Mouse (Mus musculus) midbrain, postnatal 0 days (tissue): ENCODE data around the gene S100a16. TPM values are rescaled to one million over a fixed set of nuclear protein-coding genes. Genes with fewer than 3 reads are reported as not detected.
A peak's percentile ranks its signal among the peaks of the same experiment; 100 is the strongest.

Experiments
- ATAC-seq: fragments of 200-750 bp; cut with Nextera tagmentation; 2 replicates; pipeline ENCODE4 v1.8.0; 2017; ENCODE audit warnings: moderate number of reproducible peaks, mild to moderate bottlenecking, moderate TSS enrichment, moderate library complexity; ENCODE audit not compliant: low FRiP score
- DNase-seq: peaks from one replicate; pipeline ENCODE4 v3.0.0-alpha.2; 2015; ENCODE audit warnings: low spot score
- H3K27ac ChIP-seq: fragments of 300-500 bp; sonication (generic); 2 replicates; pipeline ENCODE4 v1.5.1; 2014; ENCODE audit warnings: low read depth, mild to moderate bottlenecking, low read length, mixed read lengths
- H3K27me3 ChIP-seq: fragments of 300-500 bp; sonication (generic); 2 replicates; pipeline ENCODE4 v1.6.1; 2014; ENCODE audit warnings: low read length, control low read depth, mixed read lengths; ENCODE audit not compliant: insufficient read depth
- H3K36me3 ChIP-seq: fragments of 300-500 bp; sonication (generic); 2 replicates; pipeline ENCODE4 v1.6.1; 2014; ENCODE audit warnings: low read length, control low read depth, mixed read lengths; ENCODE audit not compliant: insufficient read depth
- H3K4me1 ChIP-seq: fragments of 300-500 bp; sonication (generic); 2 replicates; pipeline ENCODE4 v1.6.1; 2014; ENCODE audit warnings: mild to moderate bottlenecking, control low read depth, antibody characterized with exemption, low read length, mixed read lengths; ENCODE audit not compliant: insufficient read depth
- H3K4me2 ChIP-seq: fragments of 300-500 bp; sonication (generic); 2 replicates; pipeline ENCODE4 v1.6.1; 2014; ENCODE audit warnings: low read depth, mild to moderate bottlenecking, low read length, mixed read lengths; ENCODE audit not compliant: poor library complexity, severe bottlenecking
- H3K4me3 ChIP-seq: fragments of 300-500 bp; sonication (generic); 2 replicates; pipeline ENCODE4 v1.5.1; 2014; ENCODE audit warnings: low read depth, mild to moderate bottlenecking, low read length, moderate library complexity
- H3K9ac ChIP-seq: fragments of 300-500 bp; sonication (generic); replicated peaks from 2 replicates; pipeline ENCODE4 v1.6.1; 2014; ENCODE audit warnings: mild to moderate bottlenecking, low read length, moderate library complexity, mixed read lengths; ENCODE audit not compliant: poor library complexity, severe bottlenecking
- H3K9me3 ChIP-seq: fragments of 300-500 bp; sonication (generic); 2 replicates; pipeline ENCODE4 v1.6.1; 2016; ENCODE audit warnings: low read length, control low read depth
- CTCF ChIP-seq: IDR thresholded peaks from 2 replicates; pipeline ENCODE4 v1.5.1; 2016; ENCODE audit warnings: antibody characterized with exemption, mild to moderate bottlenecking
- WGBS: fragments of 180-500 bp; shearing (Covaris S2); extraction: QIAGEN DNeasy Blood & Tissue Kit; methylation state at CpG from one replicate; pipeline ENCODE4 v1.1.7; 2014; 5-methylcytosine and 5-hydroxymethylcytosine counted together
- polyA plus RNA-seq: library from polyadenylated mRNA; unstranded; fragments of >200 nt; fragmentation: Nextera tagmentation; extraction: Ambion mirVana; gene quantifications from 2 replicates; pipeline ENCODE4 v1.2.1, GENCODE M21; 2015
- total RNA-seq: library from RNA; depleted of rRNA; stranded (reverse); fragments of >200 nt; gene quantifications from 2 replicates; pipeline ENCODE4 v1.2.3, GENCODE M21; 2014

S100a16 gene
- total and polyA plus RNA-seq, 2 experiments from 2014 or later: 65.5 to 76.1 TPM

DNA sequence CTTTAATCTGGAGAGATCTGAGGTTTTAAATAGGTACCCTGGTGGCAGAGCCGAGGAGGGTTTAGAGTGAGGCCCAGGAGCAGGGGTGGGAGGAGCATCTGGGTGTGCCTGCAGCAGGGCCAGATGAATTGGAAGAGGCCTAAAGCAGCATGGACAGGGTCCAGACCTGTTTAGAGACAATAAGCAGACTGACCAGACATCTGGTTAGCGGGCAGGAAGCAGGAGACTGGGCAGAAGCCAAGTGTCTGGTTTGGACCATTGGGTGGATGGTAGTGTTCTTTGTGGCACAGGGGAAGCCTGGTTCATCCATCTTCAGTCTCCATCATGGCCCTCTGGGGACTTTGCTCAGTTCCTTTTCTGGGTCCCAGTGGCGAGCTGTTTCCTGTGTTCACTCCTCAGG is 46.8 kb downstream of the S100a16 start:
- H3K4me3 ChIP-seq: no peak overlapping the region
- H3K4me1 ChIP-seq: no peaks in the 10 kb centered on the region
- H3K27ac ChIP-seq: no peak overlapping the region
- DNase-seq (peak; percentile 32), ATAC-seq (no peak)
- H3K9ac ChIP-seq: no peak overlapping the region
- H3K4me2 ChIP-seq: no peak overlapping the region
- TF ChIP-seq CTCF: no peak
- 43% methylated on average over 3 of the region's 3 CpGs for WGBS
- H3K27me3 ChIP-seq: no peaks in the 10 kb centered on the region
- no peaks in the 10 kb centered on the region for H3K36me3 ChIP-seq
- H3K9me3 ChIP-seq: no peaks in the 10 kb centered on the region

DNA sequence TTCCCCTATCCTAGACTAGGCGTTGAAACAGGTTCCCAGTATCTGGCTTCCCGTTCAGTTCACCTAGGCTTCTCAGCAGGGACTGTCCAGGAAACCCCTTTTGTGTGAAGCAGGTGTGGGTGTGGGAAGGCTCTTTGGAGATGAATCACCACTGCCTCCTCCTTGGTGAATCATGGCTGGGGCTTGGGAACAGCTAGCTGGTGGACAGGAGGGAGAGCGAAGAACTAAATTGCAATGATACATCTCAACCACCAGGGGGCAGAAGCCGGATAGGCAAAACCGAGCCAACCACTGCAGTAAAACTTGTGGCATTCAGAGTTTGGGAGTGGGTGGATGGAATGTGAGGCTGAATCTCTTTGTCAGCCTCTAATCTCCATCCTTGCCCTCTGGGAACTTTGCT is 48.5 kb downstream of the S100a16 start:
- no peak overlapping the region for H3K4me3 ChIP-seq
- no peaks in the 10 kb centered on the region for H3K4me1 ChIP-seq
- H3K27ac ChIP-seq: no peak overlapping the region
- H3K4me2 ChIP-seq: no peak overlapping the region
- H3K9me3 ChIP-seq: no peaks in the 10 kb centered on the region
- ATAC-seq (no peak), DNase-seq (peak; percentile 69)
- H3K9ac ChIP-seq: no peak overlapping the region
- 30% methylated on average over 5 of the region's 5 CpGs for WGBS
- TF ChIP-seq CTCF: peak; percentile 85
- H3K36me3 ChIP-seq: no peaks in the 10 kb centered on the region
- H3K27me3 ChIP-seq: no peaks in the 10 kb centered on the region

DNA sequence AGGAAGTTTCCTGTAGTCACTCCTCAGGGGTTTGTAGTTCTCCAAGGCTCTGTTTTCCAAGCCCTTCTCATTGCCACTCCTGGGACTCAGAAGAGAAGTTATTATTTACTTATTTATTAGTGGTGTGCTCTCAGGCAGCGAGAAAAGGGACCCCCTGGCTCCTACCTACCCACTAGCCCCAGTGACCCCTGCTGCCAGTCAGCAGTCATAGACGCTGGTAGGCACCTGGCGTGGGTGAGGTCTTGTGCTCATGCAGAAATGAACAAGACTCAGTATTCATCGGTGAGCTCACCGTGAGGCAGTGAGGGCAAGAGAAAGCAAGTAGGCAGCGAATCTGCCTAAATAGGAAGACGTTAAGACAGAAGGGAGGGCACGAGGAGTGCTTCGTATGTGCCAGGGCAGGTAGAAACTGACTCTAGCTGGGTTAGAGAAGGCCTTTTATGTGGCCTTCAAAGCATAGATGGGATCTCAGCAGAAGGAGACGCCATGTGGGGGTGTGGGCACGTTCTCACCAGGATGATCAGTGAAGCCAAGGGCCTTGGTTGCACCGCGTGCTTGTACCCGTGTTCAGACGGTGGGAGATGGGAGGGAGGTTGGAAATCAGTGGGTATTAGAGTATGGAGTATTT is 49.1 kb downstream of the S100a16 start:
- no peaks in the 10 kb centered on the region for H3K27me3 ChIP-seq
- no peak overlapping the region for H3K4me3 ChIP-seq
- H3K36me3 ChIP-seq: no peaks in the 10 kb centered on the region
- no peak for TF ChIP-seq CTCF
- H3K9ac ChIP-seq: no peak overlapping the region
- H3K9me3 ChIP-seq: no peaks in the 10 kb centered on the region
- ATAC-seq (no peak), DNase-seq (no peak)
- no peaks in the 10 kb centered on the region for H3K4me1 ChIP-seq
- no peak overlapping the region for H3K4me2 ChIP-seq
- 86% methylated on average over 15 of the region's 15 CpGs for WGBS
- H3K27ac ChIP-seq: no peak overlapping the region

DNA sequence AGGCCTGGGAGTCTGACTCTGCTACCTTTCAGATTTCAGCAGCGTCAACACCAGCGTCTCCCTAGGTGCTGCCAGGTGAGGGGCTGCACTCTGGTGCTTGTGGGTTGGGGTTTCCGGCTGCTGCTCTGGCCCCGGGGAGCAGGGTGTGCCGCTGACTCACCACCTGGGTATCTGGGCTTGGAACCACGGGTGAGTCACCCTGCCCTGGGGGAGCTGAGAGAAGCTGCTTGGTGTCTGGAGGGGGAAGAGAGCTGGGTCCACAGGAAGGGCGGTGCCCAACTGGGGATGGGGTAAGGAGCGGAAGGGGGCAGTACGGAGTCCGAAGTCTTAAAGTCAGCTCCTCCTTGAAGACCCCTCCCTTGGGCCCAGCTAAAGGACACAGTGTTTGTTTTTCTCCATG is 49.9 kb downstream of the S100a16 start:
- Histone ChIP-seq H3K27me3 (no peaks in the 10 kb centered on the region), H3K9ac (no peak overlapping the region), H3K4me2 (no peak overlapping the region), H3K9me3 (no peaks in the 10 kb centered on the region), H3K4me3 (no peak overlapping the region), H3K27ac (no peak overlapping the region), H3K4me1 (no peaks in the 10 kb centered on the region), H3K36me3 (no peaks in the 10 kb centered on the region)
- ATAC-seq (no peak), DNase-seq (no peak)
- no peak for TF ChIP-seq CTCF
- WGBS: 70% methylated on average over 10 of the region's 10 CpGs

DNA sequence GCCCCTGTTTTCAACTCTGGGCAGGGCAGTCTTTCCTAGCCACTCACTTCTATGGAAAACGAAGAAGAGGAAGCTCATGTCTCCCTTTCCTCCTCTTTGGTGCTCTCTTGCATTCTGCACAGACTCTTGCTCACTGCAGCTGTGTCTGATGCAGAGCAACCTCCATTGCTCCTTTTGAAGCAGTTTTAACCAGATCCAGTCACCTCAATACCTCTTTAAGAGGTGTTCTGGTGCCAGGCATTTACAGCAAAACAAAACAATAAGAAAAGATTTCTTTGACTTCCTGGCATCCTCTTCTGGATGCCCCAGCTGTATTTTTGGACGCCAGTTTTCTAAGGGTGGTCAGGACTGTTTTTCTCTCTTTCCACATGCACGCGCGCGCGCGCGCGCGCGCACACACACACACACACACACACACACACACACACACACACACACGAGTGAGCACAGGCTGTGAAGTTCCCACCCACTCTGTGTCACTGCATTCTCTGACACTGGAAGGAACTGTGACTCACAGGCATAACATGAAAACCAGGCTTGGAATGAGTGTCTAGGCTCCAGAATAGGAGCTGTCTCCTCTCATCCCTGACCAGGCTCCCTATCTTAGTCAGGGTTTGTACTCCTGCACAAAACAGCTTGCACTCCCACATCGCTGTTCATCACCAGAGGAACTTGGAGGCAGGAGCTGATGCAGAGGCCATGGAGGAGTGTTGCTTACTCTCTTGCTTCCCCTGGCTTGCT is 50.5 kb downstream of the S100a16 start:
- no peak overlapping the region for H3K4me2 ChIP-seq
- no peak overlapping the region for H3K27ac ChIP-seq
- H3K4me1 ChIP-seq: no peaks in the 10 kb centered on the region
- no peaks in the 10 kb centered on the region for H3K36me3 ChIP-seq
- ATAC-seq (no peak), DNase-seq (no peak)
- H3K4me3 ChIP-seq: no peak overlapping the region
- H3K27me3 ChIP-seq: no peaks in the 10 kb centered on the region
- H3K9ac ChIP-seq: no peak overlapping the region
- WGBS: 90% methylated on average over 14 of the region's 14 CpGs
- TF ChIP-seq CTCF: no peak
- no peaks in the 10 kb centered on the region for H3K9me3 ChIP-seq

DNA sequence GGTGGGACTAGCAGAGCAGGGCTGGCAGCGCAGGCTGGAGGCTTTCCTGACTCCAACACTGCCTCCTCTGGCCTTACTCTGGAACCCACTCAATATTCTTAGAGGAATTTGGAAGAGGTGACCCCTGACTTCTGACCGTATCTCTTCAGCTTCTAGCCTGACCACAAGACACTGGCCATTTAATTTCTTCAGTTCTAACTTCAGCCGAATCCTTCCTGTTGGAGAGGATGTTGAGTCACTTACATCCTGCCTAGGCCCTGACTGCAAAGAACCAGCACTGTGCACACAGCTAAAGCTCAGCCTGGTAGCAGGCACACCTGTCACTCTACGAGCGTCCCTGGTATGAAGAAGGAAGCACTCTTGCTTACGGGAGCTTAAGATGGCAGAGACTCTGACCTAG is 52.3 kb downstream of the S100a16 start:
- Histone ChIP-seq H3K4me1 (no peaks in the 10 kb centered on the region), H3K36me3 (no peaks in the 10 kb centered on the region), H3K9me3 (no peaks in the 10 kb centered on the region), H3K27ac (no peak overlapping the region), H3K27me3 (no peaks in the 10 kb centered on the region), H3K4me3 (no peak overlapping the region), H3K4me2 (no peak overlapping the region), H3K9ac (no peak overlapping the region)
- no peak for DNase-seq
- TF ChIP-seq CTCF: no peak
- 85% methylated on average over 6 of the region's 6 CpGs for WGBS
- no peak for ATAC-seq
